Mouse (Mus musculus) spleen, adult 18-20 months (tissue): ENCODE measurements around the gene H2-M5.
A peak's percentile ranks its signal among the peaks of the same experiment; 100 is the strongest.
"Not testable (repeated sequence)": the region's sequence is repeated elsewhere in the genome, so short reads cannot be mapped to it uniquely, and the experiment has no call there.

Experiments used
- DNase-seq, 2 experiments: peaks; one replicate each; pipeline ENCODE4 v3.0.0; 2022; ENCODE audit warnings: mixed read lengths in 2 of 2

Gene H2-M5

GRCm38 (mm10) chr17:36989437-36989836, at the start of gene H2-M5:
TSS of gene H2-M5 (minus strand) at chr17:36989537.
- no peak for DNase-seq

- no peak for DNase-seq
Measured at GRCm38 (mm10) chr17:37029162-37029561, 39.8 kb upstream of the H2-M5 start.

- peak; percentile 62 to 71 for DNase-seq
Measured at GRCm38 (mm10) chr17:37028683-37029120, 39.4 kb upstream of the H2-M5 start.

- DNase-seq: no peak
Measured at GRCm38 (mm10) chr17:37028212-37028611, 38.9 kb upstream of the H2-M5 start.

- no peak for DNase-seq
Measured at GRCm38 (mm10) chr17:37027486-37027885, 38.1 kb upstream of the H2-M5 start.

- DNase-seq: no peak
Measured at GRCm38 (mm10) chr17:37026425-37026824, 37.1 kb upstream of the H2-M5 start.

- no peak for DNase-seq
Measured at GRCm38 (mm10) chr17:37022628-37023576, 33.6 kb upstream of the H2-M5 start, which contains the start of gene Mog. TSS of gene Mog (minus strand) at chr17:37023398.

- not testable (repeated sequence) for DNase-seq
Measured at GRCm38 (mm10) chr17:37019242-37019641, 29.9 kb upstream of the H2-M5 start.

- DNase-seq: no peak
Measured at GRCm38 (mm10) chr17:37018328-37018727, 29.0 kb upstream of the H2-M5 start.

GRCm38 (mm10) chr17:37016333-37016732, 27.0 kb upstream of the H2-M5 start:
- no peak for DNase-seq

GRCm38 (mm10) chr17:37012141-37012540, 22.8 kb upstream of the H2-M5 start:
- no peak for DNase-seq

GRCm38 (mm10) chr17:37011719-37012118, 22.4 kb upstream of the H2-M5 start:
- no peak for DNase-seq

- DNase-seq: no peak
Measured at GRCm38 (mm10) chr17:37009460-37010042, 20.2 kb upstream of the H2-M5 start.

- no peak for DNase-seq
Measured at GRCm38 (mm10) chr17:37008161-37008560, 18.8 kb upstream of the H2-M5 start.

GRCm38 (mm10) chr17:37003366-37003765, 14.0 kb upstream of the H2-M5 start:
- no peak for DNase-seq

GRCm38 (mm10) chr17:37002364-37003330, 13.3 kb upstream of the H2-M5 start:
- no peak for DNase-seq

GRCm38 (mm10) chr17:37000863-37001262, 11.5 kb upstream of the H2-M5 start, which contains the start of gene Zfp57:
TSS of gene Zfp57 (plus strand) at chr17:37001163.
- no peak for DNase-seq

GRCm38 (mm10) chr17:36998477-36998876, 9.1 kb upstream of the H2-M5 start:
- no peak for DNase-seq

- peak; percentile 24 to 68 for DNase-seq
Measured at GRCm38 (mm10) chr17:36997033-36997735, 7.8 kb upstream of the H2-M5 start.

GRCm38 (mm10) chr17:36995448-36995847, 6.1 kb upstream of the H2-M5 start:
- no peak for DNase-seq

GRCm38 (mm10) chr17:36994528-36994927, 5.2 kb upstream of the H2-M5 start:
- no peak for DNase-seq

- no peak for DNase-seq
Measured at GRCm38 (mm10) chr17:36993770-36994325, 4.5 kb upstream of the H2-M5 start.
